Mouse (Mus musculus) megakaryocyte, embryonic 14.5 days (primary cell): ENCODE results near the gene A230050P20Rik.

Experiments
- FLI1 ChIP-seq: IDR thresholded peaks from 2 replicates; pipeline ENCODE4 v1.6.1; 2012; ENCODE audit warnings: low read length, inconsistent platforms, mixed read lengths
- GATA1 ChIP-seq: IDR thresholded peaks from 3 replicates; pipeline ENCODE4 v1.6.1; 2012; ENCODE audit warnings: mixed read lengths, low read length, inconsistent platforms, borderline replicate concordance

- TF ChIP-seq GATA1 (no peak), FLI1 (no peak)
Observed at GRCm38 (mm10) chr9:20893069-20893468, 24.6 kb downstream of the A230050P20Rik start.
